Mouse (Mus musculus) limb, embryonic 14.5 days (tissue): ENCODE results near the gene Rtkn. TPM values are rescaled to one million over a fixed set of nuclear protein-coding genes. Genes with fewer than 3 reads are reported as not detected.
A peak's percentile ranks its signal among the peaks of the same experiment; 100 is the strongest.

Experiments
- ATAC-seq: fragments of 200-750 bp; cut with Nextera tagmentation; 2 replicates; pipeline ENCODE4 v1.8.0; 2017; ENCODE audit warnings: low read depth, moderate number of reproducible peaks, moderate TSS enrichment; ENCODE audit not compliant: low FRiP score
- DNase-seq: peaks from one replicate; pipeline ENCODE4 v3.0.0-alpha.2; 2015; ENCODE audit warnings: low spot score
- H3K27ac ChIP-seq: fragments of 300-500 bp; sonication (generic); replicated peaks from 2 replicates; pipeline ENCODE4 v1.5.1; 2014; ENCODE audit warnings: low read depth, mild to moderate bottlenecking, low read length, moderate library complexity, mixed read lengths
- H3K27me3 ChIP-seq: fragments of 300-500 bp; sonication (generic); 2 replicates; pipeline ENCODE4 v1.6.1; 2014; ENCODE audit warnings: low read length, mixed read lengths; ENCODE audit not compliant: control insufficient read depth, insufficient read depth
- H3K36me3 ChIP-seq: fragments of 300-500 bp; sonication (generic); 2 replicates; pipeline ENCODE4 v1.6.1; 2014; ENCODE audit warnings: mild to moderate bottlenecking, low read length, moderate library complexity, mixed read lengths; ENCODE audit not compliant: control insufficient read depth, insufficient read depth
- H3K4me1 ChIP-seq: fragments of 300-500 bp; sonication (generic); 2 replicates; pipeline ENCODE4 v1.6.1; 2014; ENCODE audit warnings: antibody characterized with exemption, low read length, mixed read lengths; ENCODE audit not compliant: control insufficient read depth, insufficient read depth
- H3K4me2 ChIP-seq: fragments of 300-500 bp; sonication (generic); replicated peaks from 2 replicates; pipeline ENCODE4 v1.6.1; 2014; ENCODE audit warnings: low read depth, mild to moderate bottlenecking, low read length, moderate library complexity; ENCODE audit not compliant: severe bottlenecking
- H3K4me3 ChIP-seq: fragments of 300-500 bp; sonication (generic); replicated peaks from 2 replicates; pipeline ENCODE4 v1.5.1; 2014; ENCODE audit warnings: low read length
- H3K9ac ChIP-seq: fragments of 300-500 bp; sonication (generic); 2 replicates; pipeline ENCODE4 v1.6.1; 2014; ENCODE audit warnings: mild to moderate bottlenecking, low read depth, low read length, moderate library complexity; ENCODE audit not compliant: severe bottlenecking
- H3K9me3 ChIP-seq: fragments of 300-500 bp; sonication (generic); 2 replicates; pipeline ENCODE4 v1.6.1; 2016; ENCODE audit warnings: low read length; ENCODE audit not compliant: control insufficient read depth
- POLR2A ChIP-seq: fragments of 200-500 bp; IDR thresholded peaks from 2 replicates; pipeline ENCODE4 v1.8.0; 2012; ENCODE audit warnings: inconsistent platforms, mild to moderate bottlenecking, moderate library complexity, borderline replicate concordance; ENCODE audit not compliant: insufficient read depth, insufficient read length; ENCODE audit errors: extremely low read depth
- WGBS: fragments of 180-500 bp; shearing (Covaris S2); extraction: QIAGEN DNeasy Blood & Tissue Kit; methylation state at CpG from one replicate; pipeline ENCODE4 v1.1.7; 2014; 5-methylcytosine and 5-hydroxymethylcytosine counted together
- polyA plus RNA-seq, 2 experiments: library from polyadenylated mRNA; depleted of rRNA in 1 of 2; stranded (reverse) in 1 of 2; unstranded in 1 of 2; fragments of >200 nt; fragmentation: Nextera tagmentation in 1 of 2; extraction: Ambion mirVana in 1 of 2; gene quantifications; 2 replicates each; pipeline versions ENCODE4 v1.2.1 to v1.2.3; 2012 to 2014

The Rtkn gene
- polyA plus RNA-seq, 2 experiments, result 40.7 to 151 TPM

DNA sequence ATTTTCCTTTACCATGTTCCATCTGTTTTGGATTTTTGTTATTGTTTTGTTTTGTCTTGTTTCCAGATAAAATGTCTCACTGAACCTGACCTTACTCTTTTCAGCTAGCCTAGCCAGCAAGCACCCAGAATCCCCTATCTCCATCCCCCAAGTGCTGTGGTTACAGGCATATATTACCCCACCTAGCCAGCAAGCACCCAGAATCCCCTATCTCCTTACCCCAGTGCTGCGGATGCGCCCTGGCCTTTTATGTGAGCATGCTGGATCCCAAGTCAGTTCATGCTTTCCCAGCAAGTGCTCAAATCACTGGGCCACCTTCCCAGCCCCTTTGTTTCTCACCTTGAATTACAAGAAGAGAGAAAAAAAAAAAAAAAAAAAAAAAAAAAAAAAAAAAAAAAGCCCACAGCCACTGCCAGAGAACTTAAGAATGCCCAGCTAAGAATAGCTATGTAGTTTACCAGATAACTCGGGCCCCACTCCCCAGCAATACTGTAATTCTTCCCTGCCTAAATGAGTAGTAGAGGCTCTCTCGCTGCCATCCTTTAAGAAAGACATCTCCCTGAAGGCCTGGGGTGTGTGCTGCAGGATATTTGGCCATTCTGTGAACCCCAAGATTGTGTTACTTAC is 23.6 kb upstream of the Rtkn start:
- DNase-seq (no peak), ATAC-seq (no peak)
- Histone ChIP-seq H3K27me3 (no peaks in the 10 kb centered on the region), H3K4me2 (no peak overlapping the region), H3K9ac (no peak overlapping the region), H3K4me3 (no peak overlapping the region), H3K36me3 (peaks cover 13% of the 10 kb centered on the region), H3K27ac (no peak overlapping the region), H3K9me3 (no peaks in the 10 kb centered on the region), H3K4me1 (peaks cover 16% of the 10 kb centered on the region)
- no peak for TF ChIP-seq POLR2A
- 90% methylated on average over 4 of the region's 4 CpGs for WGBS

GRCm38 (mm10) chr6:83115011-83115671 is 20.1 kb upstream of the Rtkn start, which contains the start of gene Mogs:
Mogs (plus strand) TSS chr6:83115496.
- ATAC-seq, result peak; percentile 90
- H3K27ac ChIP-seq, result peak within 1 kb of the TSS; percentile 73

DNA sequence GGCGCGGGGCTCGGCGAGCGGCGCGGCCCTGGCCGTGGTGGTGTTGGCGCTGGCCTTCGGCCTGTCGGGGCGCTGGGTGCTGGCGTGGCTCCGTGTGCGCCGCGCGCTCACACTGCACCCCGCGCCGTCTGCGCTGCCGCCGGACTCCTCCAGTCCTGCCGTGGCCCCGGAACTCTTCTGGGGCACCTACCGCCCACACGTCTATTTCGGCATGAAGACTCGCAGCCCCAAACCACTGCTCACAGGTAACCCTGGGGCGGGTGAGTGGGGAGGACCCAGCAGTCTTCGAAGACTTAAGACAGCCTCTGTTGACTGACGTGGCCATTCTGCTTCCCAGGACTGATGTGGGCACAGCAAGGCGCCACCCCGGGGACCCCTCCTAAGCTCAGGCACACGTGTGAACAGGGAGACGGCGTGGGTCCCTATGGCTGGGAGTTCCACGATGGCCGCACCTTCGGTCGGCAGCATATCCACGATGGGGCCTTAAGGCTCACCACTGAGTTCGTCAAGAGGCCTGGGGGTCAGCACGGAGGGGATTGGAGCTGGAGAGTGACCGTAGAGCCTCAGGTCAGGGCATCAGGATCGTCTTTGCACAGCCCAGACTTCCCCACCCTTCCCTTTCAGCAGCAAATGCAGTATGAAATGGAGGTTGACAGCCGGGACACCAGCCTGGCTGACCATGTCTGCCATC is 19.4 kb upstream of the Rtkn start:
- no peak for TF ChIP-seq POLR2A
- 2% methylated on average over 24 of the region's 48 CpGs for WGBS
- Histone ChIP-seq H3K4me3 (peak overlapping the region; percentile 84), H3K9ac (peak overlapping the region; percentile 84), H3K27ac (peak overlapping the region; percentile 73), H3K36me3 (peaks cover 37% of the 10 kb centered on the region), H3K27me3 (no peaks in the 10 kb centered on the region), H3K9me3 (no peaks in the 10 kb centered on the region), H3K4me2 (peak overlapping the region; percentile 94), H3K4me1 (peaks cover 17% of the 10 kb centered on the region)
- ATAC-seq (peak; percentile 35), DNase-seq (no peak)

More at GRCm38 (mm10) chr6:83115011-83115671, 20.1 kb upstream of the Rtkn start, which contains the start of gene Mogs:
- Histone ChIP-seq H3K27me3 (no peaks in the 10 kb centered on the region), H3K4me3 (peak within 1 kb of the TSS; percentile 84), H3K4me2 (peak within 1 kb of the TSS; percentile 94), H3K9ac (peak within 1 kb of the TSS; percentile 84), H3K36me3 (peaks cover 40% of the 10 kb centered on the region), H3K9me3 (no peaks in the 10 kb centered on the region), H3K4me1 (peaks cover 16% of the 10 kb centered on the region)
- peak; percentile 81 for DNase-seq
- TF ChIP-seq POLR2A, result peak; percentile 75; the same call in 1 of the 2 replicates
- 2% methylated on average over 41 of the region's 58 CpGs for WGBS

- H3K9me3 ChIP-seq, result no peaks in the 10 kb centered on the region
- peak overlapping the region; percentile 94 for H3K4me2 ChIP-seq
- 79% methylated on average over 11 of the region's 11 CpGs for WGBS
- ATAC-seq (no peak), DNase-seq (no peak)
- peak overlapping the region; percentile 84 for H3K9ac ChIP-seq
- TF ChIP-seq POLR2A, result no peak
- H3K4me1 ChIP-seq, result peaks cover 17% of the 10 kb centered on the region
- peaks cover 33% of the 10 kb centered on the region for H3K36me3 ChIP-seq
- H3K27ac ChIP-seq, result 0 out of 2 replicates have a peak overlapping the region, but pooled peaks have one; percentile 73
- no peaks in the 10 kb centered on the region for H3K27me3 ChIP-seq
- peak overlapping the region; percentile 84 for H3K4me3 ChIP-seq
Measured at GRCm38 (mm10) chr6:83116373-83117164, 18.7 kb upstream of the Rtkn start.

DNA sequence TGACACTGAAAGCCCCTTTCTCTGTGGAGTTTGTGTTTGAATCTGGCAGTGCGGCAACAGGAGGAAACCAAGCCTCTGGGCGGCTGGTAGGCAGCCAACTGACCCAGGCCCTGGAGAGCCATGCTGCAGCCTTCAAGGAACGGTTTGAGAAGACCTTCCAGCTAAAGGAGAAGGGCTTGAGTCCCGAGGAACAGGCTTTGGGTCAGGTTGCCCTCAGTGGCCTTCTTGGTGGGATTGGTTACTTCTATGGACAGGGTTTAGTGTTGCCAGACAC is 18.2 kb upstream of the Rtkn start:
- Histone ChIP-seq H3K9me3 (no peaks in the 10 kb centered on the region), H3K4me3 (peak overlapping the region; percentile 84; the same call in 1 of the 2 replicates), H3K4me1 (peaks cover 17% of the 10 kb centered on the region), H3K27me3 (no peaks in the 10 kb centered on the region), H3K4me2 (no peak overlapping the region), H3K36me3 (peaks cover 33% of the 10 kb centered on the region), H3K9ac (no peak overlapping the region), H3K27ac (no peak overlapping the region)
- ATAC-seq, result no peak
- DNase-seq, result no peak
- TF ChIP-seq POLR2A, result no peak
- WGBS, result 85% methylated on average over 4 of the region's 4 CpGs
